Mouse (Mus musculus): ENCODE data around the gene Cab39l.

The Cab39l gene

DNA sequence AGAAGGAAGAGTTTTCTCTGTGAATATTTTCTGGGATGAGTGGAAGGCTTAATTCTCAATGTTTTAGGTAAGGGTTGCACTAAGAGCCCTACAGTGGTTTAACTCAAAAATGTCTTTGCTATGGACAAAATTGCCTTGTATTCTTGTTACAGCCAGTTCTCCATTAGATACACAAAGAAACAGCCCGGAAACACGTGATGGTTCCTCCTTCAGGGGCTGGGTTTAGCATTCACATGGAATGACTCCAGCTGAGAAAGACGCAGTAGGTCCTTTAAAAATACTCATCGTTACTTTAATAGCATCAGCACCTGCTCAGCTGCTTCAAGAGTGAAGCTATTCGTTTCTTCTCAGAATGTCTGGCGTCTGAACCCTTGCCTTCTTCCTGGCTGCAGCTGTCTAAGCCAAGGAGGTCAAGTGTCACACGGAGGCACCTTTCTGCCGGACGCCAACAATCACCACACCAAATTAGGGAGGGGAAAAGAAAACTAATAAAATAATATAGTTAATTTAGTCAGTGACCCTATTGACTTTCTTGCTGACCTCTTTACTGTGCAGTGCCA, 183.6 kb downstream of the Cab39l start:
- H3K27me3 ChIP-seq (ENCODE audit: insufficient read depth, low read length): peaks cover 21% of the 10 kb centered on the region
- peak overlapping the region; percentile 85 for H3K4me3 ChIP-seq (replicated peaks; ENCODE audit: low read length)
- H3K4me1 ChIP-seq (replicated peaks; ENCODE audit: low read depth, low read length): peaks cover 63% of the 10 kb centered on the region
- H3K36me3 ChIP-seq (ENCODE audit: insufficient read depth, low read length): peaks cover 5% of the 10 kb centered on the region
- TF ChIP-seq NANOG (IDR thresholded peaks at IDR 0.05; ENCODE audit: borderline replicate concordance, low read length) (peak; percentile 24; the same call in 1 of the 2 replicates), POU5F1 (IDR thresholded peaks at IDR 0.05; ENCODE audit: borderline replicate concordance, low read length) (no peak), CTCF (conservative IDR thresholded peaks at IDR 0.05; ENCODE audit: low read length) (no peak)
- no peaks in the 10 kb centered on the region for H3K9me3 ChIP-seq (ENCODE audit: low read length)

DNA sequence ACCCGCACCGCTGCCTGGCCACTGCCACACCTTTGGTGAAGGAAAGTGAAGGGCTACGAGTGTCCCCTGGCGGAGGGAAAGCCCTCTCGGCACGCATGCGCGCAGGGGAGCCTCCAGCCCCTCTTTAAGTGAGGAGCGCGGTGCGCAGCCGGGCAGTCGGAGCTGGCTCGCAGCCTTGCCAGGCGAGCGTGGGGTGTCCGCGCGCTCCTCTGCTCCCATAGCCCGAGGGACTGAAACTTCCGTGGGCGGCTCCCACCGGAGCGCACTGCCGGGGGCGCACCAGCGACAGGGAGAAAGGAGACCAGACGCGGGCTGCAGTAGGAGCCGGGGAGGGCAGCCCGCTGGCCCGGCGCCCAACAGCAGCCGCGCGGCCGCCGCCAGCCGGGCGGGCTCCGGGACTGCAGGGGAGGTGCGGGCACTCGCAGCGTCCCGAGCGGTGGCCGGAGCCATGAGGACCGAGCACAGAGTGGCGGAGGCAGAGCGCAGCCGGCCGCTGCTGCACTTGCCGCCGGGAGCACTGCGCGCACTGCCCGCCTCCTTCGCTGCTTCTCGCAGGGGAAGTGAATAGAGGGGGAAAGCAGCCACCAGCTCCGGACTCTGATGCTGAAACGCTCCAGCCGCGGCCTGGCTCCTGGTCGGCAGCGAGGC, 184.5 kb downstream of the Cab39l start, which contains the start of gene Shisa2:
Gene Shisa2 (plus strand): TSS at position 151 of the 648 bp plus-strand sequence.
- TF ChIP-seq POU5F1 (IDR thresholded peaks at IDR 0.05; ENCODE audit: borderline replicate concordance, low read length) (no peak), CTCF (conservative IDR thresholded peaks at IDR 0.05; ENCODE audit: low read length) (no peak; the same call in 1 of the 2 replicates), NANOG (IDR thresholded peaks at IDR 0.05; ENCODE audit: borderline replicate concordance, low read length) (no peak)
- Histone ChIP-seq H3K4me1 (replicated peaks; ENCODE audit: low read depth, low read length) (peaks cover 69% of the 10 kb centered on the region), H3K9me3 (ENCODE audit: low read length) (no peaks in the 10 kb centered on the region), H3K36me3 (ENCODE audit: insufficient read depth, low read length) (peaks cover 14% of the 10 kb centered on the region), H3K4me3 (replicated peaks; ENCODE audit: low read length) (peak within 1 kb of the TSS; percentile 85), H3K27me3 (ENCODE audit: insufficient read depth, low read length) (peaks cover 21% of the 10 kb centered on the region)

DNA sequence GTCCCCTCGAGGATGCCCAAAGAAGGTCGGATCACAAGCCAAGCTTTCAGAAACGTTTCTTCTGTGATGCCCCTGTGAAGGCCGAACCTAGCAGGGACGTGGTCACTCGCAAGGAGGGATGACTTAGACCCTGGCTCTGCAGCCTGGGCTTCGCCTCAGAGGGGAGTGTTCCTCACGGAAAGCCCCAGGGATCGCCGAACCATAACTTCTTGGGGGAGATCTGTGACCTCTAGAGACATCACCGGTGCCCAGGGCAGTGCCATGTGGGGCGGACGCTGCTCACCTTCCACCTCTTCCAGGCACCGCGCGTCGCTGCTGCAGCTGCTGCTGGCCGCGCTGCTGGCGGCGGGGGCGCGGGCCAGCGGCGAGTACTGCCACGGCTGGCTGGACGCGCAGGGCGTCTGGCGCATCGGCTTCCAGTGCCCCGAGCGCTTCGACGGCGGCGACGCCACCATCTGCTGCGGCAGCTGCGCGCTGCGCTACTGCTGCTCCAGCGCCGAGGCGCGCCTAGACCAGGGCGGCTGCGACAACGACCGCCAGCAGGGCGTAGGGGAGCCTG, 185.1 kb downstream of the Cab39l start:
- Histone ChIP-seq H3K9me3 (ENCODE audit: low read length) (no peaks in the 10 kb centered on the region), H3K27me3 (ENCODE audit: insufficient read depth, low read length) (peaks cover 21% of the 10 kb centered on the region), H3K36me3 (ENCODE audit: insufficient read depth, low read length) (peaks cover 20% of the 10 kb centered on the region), H3K4me3 (replicated peaks; ENCODE audit: low read length) (peak overlapping the region; percentile 85), H3K4me1 (replicated peaks; ENCODE audit: low read depth, low read length) (peaks cover 68% of the 10 kb centered on the region)
- TF ChIP-seq POU5F1 (IDR thresholded peaks at IDR 0.05; ENCODE audit: borderline replicate concordance, low read length) (no peak), CTCF (conservative IDR thresholded peaks at IDR 0.05; ENCODE audit: low read length) (no peak), NANOG (IDR thresholded peaks at IDR 0.05; ENCODE audit: borderline replicate concordance, low read length) (no peak)

DNA sequence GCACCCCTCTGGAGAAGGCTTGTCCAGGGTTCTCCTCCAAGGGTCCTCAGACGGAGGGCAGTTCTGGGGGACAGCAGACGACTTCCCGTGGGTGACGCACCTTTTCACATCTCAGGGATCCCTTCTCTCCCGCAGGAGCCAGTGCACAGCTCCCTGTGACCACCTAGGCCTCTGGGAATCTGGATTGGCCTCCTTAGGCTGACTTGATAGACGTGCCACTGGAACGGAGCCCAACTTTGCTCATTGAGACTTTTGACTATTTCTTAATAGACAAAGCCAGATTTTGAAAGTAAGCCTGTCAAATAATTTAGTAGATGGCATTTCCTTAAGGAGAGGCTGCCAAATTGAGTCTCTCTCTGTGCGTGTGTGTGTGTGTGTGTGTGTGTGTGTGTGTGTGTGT, 185.9 kb downstream of the Cab39l start:
- H3K36me3 ChIP-seq (ENCODE audit: insufficient read depth, low read length): peaks cover 28% of the 10 kb centered on the region
- H3K9me3 ChIP-seq (ENCODE audit: low read length): no peaks in the 10 kb centered on the region
- peaks cover 21% of the 10 kb centered on the region for H3K27me3 ChIP-seq (ENCODE audit: insufficient read depth, low read length)
- TF ChIP-seq POU5F1 (IDR thresholded peaks at IDR 0.05; ENCODE audit: borderline replicate concordance, low read length) (no peak), CTCF (conservative IDR thresholded peaks at IDR 0.05; ENCODE audit: low read length) (no peak), NANOG (IDR thresholded peaks at IDR 0.05; ENCODE audit: borderline replicate concordance, low read length) (no peak)
- peak overlapping the region; percentile 85 for H3K4me3 ChIP-seq (replicated peaks; ENCODE audit: low read length)
- H3K4me1 ChIP-seq (replicated peaks; ENCODE audit: low read depth, low read length): peaks cover 66% of the 10 kb centered on the region

DNA sequence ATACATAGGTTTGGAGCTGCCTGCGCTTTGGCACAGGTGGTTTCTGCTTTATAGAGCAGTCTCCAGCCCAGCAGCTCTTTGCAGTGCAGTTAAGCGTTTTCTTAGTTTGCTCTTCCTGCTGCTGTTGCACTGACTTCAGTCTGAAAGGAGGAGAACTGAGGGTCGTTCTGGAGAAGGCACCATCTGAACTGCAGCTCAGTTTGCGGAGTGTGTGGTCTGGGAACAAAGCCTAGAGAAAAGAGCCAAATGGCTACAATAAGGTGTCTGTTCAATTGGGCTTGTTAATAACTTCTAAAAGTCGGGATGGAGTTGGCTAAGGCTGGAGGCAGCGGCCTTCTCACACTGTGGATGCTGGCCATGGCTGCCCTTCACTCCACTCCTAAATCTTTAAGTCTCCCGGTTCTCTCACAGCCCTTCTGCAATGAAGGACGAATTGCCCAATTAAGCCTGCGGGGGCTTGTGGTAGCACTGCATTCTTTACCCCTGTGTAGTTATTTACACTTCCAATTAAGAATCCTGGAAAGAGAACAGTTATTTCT, 186.4 kb downstream of the Cab39l start:
- H3K4me1 ChIP-seq (replicated peaks; ENCODE audit: low read depth, low read length): peaks cover 62% of the 10 kb centered on the region
- peak overlapping the region; percentile 85 for H3K4me3 ChIP-seq (replicated peaks; ENCODE audit: low read length)
- H3K9me3 ChIP-seq (ENCODE audit: low read length): no peaks in the 10 kb centered on the region
- H3K36me3 ChIP-seq (ENCODE audit: insufficient read depth, low read length): peaks cover 32% of the 10 kb centered on the region
- TF ChIP-seq NANOG (IDR thresholded peaks at IDR 0.05; ENCODE audit: borderline replicate concordance, low read length): no peak
- no peak for TF ChIP-seq POU5F1 (IDR thresholded peaks at IDR 0.05; ENCODE audit: borderline replicate concordance, low read length)
- TF ChIP-seq CTCF (conservative IDR thresholded peaks at IDR 0.05; ENCODE audit: low read length): no peak
- peaks cover 21% of the 10 kb centered on the region for H3K27me3 ChIP-seq (ENCODE audit: insufficient read depth, low read length)

DNA sequence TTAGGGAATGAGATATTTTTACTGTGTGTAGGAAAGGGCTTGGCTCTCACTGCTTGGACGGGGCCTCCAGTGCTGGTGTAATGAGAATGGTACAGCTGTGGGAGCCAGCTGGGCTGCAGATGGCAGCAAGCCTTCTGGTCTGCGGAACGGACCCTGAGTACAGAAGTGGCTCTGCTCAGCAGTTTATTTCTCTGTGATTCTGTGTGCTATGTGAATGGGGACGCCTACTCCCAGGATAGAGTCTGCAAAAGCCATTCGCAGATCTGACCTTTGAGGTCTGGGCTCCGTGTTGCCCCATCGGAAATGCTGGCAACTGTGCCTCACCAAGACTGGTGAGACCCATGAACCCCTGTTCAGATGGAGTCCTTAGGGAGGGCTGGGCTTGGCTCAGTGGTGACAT, 187.1 kb downstream of the Cab39l start:
- H3K4me3 ChIP-seq (replicated peaks; ENCODE audit: low read length): peak overlapping the region; percentile 85
- TF ChIP-seq NANOG (IDR thresholded peaks at IDR 0.05; ENCODE audit: borderline replicate concordance, low read length) (no peak), POU5F1 (IDR thresholded peaks at IDR 0.05; ENCODE audit: borderline replicate concordance, low read length) (no peak), CTCF (conservative IDR thresholded peaks at IDR 0.05; ENCODE audit: low read length) (no peak)
- peaks cover 61% of the 10 kb centered on the region for H3K4me1 ChIP-seq (replicated peaks; ENCODE audit: low read depth, low read length)
- peaks cover 32% of the 10 kb centered on the region for H3K36me3 ChIP-seq (ENCODE audit: insufficient read depth, low read length)
- peaks cover 21% of the 10 kb centered on the region for H3K27me3 ChIP-seq (ENCODE audit: insufficient read depth, low read length)
- no peaks in the 10 kb centered on the region for H3K9me3 ChIP-seq (ENCODE audit: low read length)

DNA sequence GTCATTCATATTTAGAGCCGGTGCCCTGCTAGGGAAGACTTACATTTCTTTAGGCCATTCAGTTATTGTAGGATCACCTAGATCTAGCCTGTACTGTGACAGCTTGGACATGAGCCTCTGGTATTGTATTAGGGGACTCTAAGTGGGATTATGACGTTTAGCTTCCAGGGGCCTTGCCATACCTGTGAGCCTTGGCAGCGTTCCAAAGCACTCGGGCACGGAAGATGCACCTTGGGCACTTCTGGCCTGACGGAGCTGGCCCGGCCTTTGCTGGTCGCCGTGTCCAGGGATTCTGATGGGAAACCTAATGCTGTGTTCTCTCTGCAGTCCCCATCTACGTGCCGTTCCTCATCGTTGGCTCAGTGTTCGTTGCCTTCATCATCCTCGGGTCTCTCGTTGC, 188.5 kb downstream of the Cab39l start:
- Histone ChIP-seq H3K9me3 (ENCODE audit: low read length) (no peaks in the 10 kb centered on the region), H3K36me3 (ENCODE audit: insufficient read depth, low read length) (peaks cover 32% of the 10 kb centered on the region), H3K4me3 (replicated peaks; ENCODE audit: low read length) (peak overlapping the region; percentile 35), H3K4me1 (replicated peaks; ENCODE audit: low read depth, low read length) (peaks cover 59% of the 10 kb centered on the region), H3K27me3 (ENCODE audit: insufficient read depth, low read length) (peaks cover 21% of the 10 kb centered on the region)
- TF ChIP-seq POU5F1 (IDR thresholded peaks at IDR 0.05; ENCODE audit: borderline replicate concordance, low read length) (no peak), NANOG (IDR thresholded peaks at IDR 0.05; ENCODE audit: borderline replicate concordance, low read length) (no peak), CTCF (conservative IDR thresholded peaks at IDR 0.05; ENCODE audit: low read length) (no peak)

DNA sequence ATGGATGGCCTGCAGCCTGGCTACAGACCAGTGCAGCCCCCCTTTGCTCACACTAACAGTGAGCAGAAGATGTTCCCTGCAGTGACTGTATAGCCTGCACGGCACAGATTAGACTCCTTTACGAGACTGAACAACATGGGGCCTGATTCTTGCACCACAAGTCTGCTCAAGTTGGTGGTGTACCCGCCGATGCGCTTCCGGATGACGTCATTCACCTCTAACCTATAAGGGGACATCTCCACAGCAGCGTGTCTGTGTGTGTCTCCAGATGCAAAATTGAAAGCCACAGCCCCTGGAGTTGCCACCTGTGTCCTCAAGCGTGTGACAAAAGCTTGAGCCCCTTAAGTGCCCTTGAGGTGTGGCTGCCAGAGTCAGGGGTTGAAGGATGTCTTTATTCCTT, 189.3 kb downstream of the Cab39l start:
- H3K4me3 ChIP-seq (replicated peaks; ENCODE audit: low read length): peak overlapping the region; percentile 35
- H3K9me3 ChIP-seq (ENCODE audit: low read length): no peaks in the 10 kb centered on the region
- peaks cover 32% of the 10 kb centered on the region for H3K36me3 ChIP-seq (ENCODE audit: insufficient read depth, low read length)
- TF ChIP-seq POU5F1 (IDR thresholded peaks at IDR 0.05; ENCODE audit: borderline replicate concordance, low read length) (no peak), NANOG (IDR thresholded peaks at IDR 0.05; ENCODE audit: borderline replicate concordance, low read length) (no peak), CTCF (conservative IDR thresholded peaks at IDR 0.05; ENCODE audit: low read length) (no peak)
- peaks cover 51% of the 10 kb centered on the region for H3K4me1 ChIP-seq (replicated peaks; ENCODE audit: low read depth, low read length)
- H3K27me3 ChIP-seq (ENCODE audit: insufficient read depth, low read length): peaks cover 21% of the 10 kb centered on the region

Measured in E14TG2a.4 (cell line).